Mouse (Mus musculus) hindbrain, embryonic 11.5 days (tissue): Measurements from ENCODE around the gene Atp5d. TPM values are rescaled to one million over a fixed set of nuclear protein-coding genes. Genes with fewer than 3 reads are reported as not detected.
"Not testable (repeated sequence)": the region's sequence is repeated elsewhere in the genome, so short reads cannot be mapped to it uniquely, and the experiment has no call there.

ENCODE experiments used
- ATAC-seq: fragments of 200-750 bp; cut with Nextera tagmentation; 2 replicates; pipeline ENCODE4 v1.8.0; 2017; ENCODE audit warnings: mild to moderate bottlenecking, moderate TSS enrichment, moderate library complexity; ENCODE audit not compliant: low FRiP score
- DNase-seq: peaks from one replicate; pipeline ENCODE4 v3.0.0-alpha.2; 2015; ENCODE audit warnings: low spot score
- H3K27ac ChIP-seq: fragments of 300-500 bp; sonication (generic); 2 replicates; pipeline ENCODE4 v1.5.1; 2014; ENCODE audit warnings: mild to moderate bottlenecking, low read depth, low read length
- H3K27me3 ChIP-seq: fragments of 300-500 bp; sonication (generic); 2 replicates; pipeline ENCODE4 v1.6.1; 2014; ENCODE audit warnings: mild to moderate bottlenecking, low read length, moderate library complexity, mixed read lengths; ENCODE audit not compliant: control insufficient read depth, insufficient read depth
- H3K36me3 ChIP-seq: fragments of 300-500 bp; sonication (generic); 2 replicates; pipeline ENCODE4 v1.6.1; 2014; ENCODE audit warnings: mild to moderate bottlenecking, low read length, moderate library complexity, mixed read lengths; ENCODE audit not compliant: control insufficient read depth, insufficient read depth
- H3K4me1 ChIP-seq: fragments of 300-500 bp; sonication (generic); replicated peaks from 2 replicates; pipeline ENCODE4 v1.6.1; 2014; ENCODE audit warnings: low read length, mixed read lengths; ENCODE audit not compliant: control insufficient read depth, insufficient read depth
- H3K4me2 ChIP-seq: fragments of 300-500 bp; sonication (generic); replicated peaks from 2 replicates; pipeline ENCODE4 v1.6.1; 2014; ENCODE audit warnings: mild to moderate bottlenecking, low read depth, low read length
- H3K4me3 ChIP-seq: fragments of 300-500 bp; sonication (generic); 2 replicates; pipeline ENCODE4 v1.5.1; 2014; ENCODE audit warnings: low read depth, low read length
- H3K9ac ChIP-seq: fragments of 300-500 bp; sonication (generic); 2 replicates; pipeline ENCODE4 v1.6.1; 2014; ENCODE audit warnings: low read depth, low read length
- H3K9me3 ChIP-seq: fragments of 300-500 bp; sonication (generic); 2 replicates; pipeline ENCODE4 v1.6.1; 2016; ENCODE audit warnings: low read length; ENCODE audit not compliant: control insufficient read depth
- WGBS: fragments of 180-500 bp; shearing (Covaris S2); extraction: QIAGEN DNeasy Blood & Tissue Kit; methylation state at CpG from one replicate; pipeline ENCODE4 v1.1.7; 2014; 5-methylcytosine and 5-hydroxymethylcytosine counted together
- polyA plus RNA-seq: library from polyadenylated mRNA; unstranded; fragments of >200 nt; fragmentation: Nextera tagmentation; extraction: Ambion mirVana; gene quantifications from 2 replicates; pipeline ENCODE4 v1.2.1, GENCODE M21; 2014

Gene Atp5d
- polyA plus RNA-seq, 1 experiment from 2014 or later: 371 TPM

DNA sequence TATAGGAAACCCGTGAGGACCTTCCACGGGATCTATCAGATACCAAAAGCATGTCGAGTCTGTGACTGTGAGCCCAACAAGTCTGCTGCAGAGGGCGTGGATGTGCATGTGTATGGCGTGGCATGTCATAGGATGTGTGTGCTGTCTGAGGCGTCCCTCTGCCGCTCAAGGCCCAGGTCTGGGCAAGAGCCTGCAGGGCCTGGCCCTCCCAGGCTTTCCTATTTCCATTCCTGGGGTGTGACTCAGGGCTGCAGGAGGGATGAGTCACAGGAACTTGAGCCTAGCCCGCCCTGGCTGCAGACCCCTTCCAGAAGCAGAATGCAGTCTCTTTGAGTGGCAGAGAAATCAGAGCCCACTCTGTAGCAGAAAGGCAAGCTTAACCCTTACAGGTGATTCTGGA is 25.3 kb downstream of the Atp5d start:
- Histone ChIP-seq H3K4me3 (no peak overlapping the region), H3K36me3 (no peaks in the 10 kb centered on the region), H3K9me3 (no peaks in the 10 kb centered on the region), H3K9ac (no peak overlapping the region), H3K4me1 (peaks cover 26% of the 10 kb centered on the region), H3K27me3 (0 out of 2 replicates have a peak, but pooled peaks cover 2% of the 10 kb centered on the region), H3K27ac (no peak overlapping the region), H3K4me2 (no peak overlapping the region)
- ATAC-seq (no peak), DNase-seq (peak; percentile 2)
- WGBS: 78% methylated on average over 8 of the region's 8 CpGs

DNA sequence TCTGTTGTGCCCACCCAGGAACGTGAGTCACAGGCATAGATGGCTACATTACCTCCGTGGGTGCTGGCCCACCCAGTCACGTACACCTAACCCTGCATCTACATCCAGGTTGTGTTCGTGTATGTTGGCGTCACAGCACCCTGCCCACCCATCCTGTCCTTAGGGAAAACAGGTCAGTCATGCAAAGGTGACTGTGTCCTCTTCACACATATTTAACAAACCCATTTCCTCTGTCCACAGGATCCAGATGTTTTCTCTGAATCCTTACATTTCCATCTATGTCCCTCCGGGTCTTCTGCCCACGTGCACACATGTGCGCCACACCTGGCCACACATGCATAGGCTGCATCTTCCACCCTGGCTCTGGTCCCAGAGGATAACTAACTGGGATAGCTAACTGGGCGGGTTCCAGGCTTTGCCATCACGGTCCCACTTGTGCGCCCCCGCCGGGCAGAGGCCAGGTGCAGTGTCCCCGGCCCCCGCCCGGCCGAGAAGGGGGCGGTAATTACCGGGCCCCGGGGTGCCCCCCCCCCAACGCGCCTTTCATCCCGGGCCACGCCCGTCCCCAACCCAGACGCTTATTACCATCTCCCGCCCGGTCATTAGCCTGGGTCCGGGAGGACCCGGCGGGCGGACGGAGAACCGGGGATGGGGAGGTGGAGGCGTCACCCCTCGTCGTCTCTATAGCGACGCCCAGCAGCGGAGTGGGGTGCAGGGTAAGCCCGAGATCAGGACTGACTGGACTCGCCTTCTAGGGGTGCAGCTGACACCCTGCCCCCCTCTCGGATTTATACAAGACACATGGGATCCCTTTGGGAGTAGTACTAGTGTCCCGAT is 25.9 kb downstream of the Atp5d start:
- 10% methylated on average over 43 of the region's 44 CpGs for WGBS
- peak; percentile 10 for ATAC-seq
- Histone ChIP-seq H3K9ac (peak overlapping the region; percentile 49), H3K4me3 (peak overlapping the region; percentile 34), H3K27ac (peak overlapping the region; percentile 77), H3K27me3 (0 out of 2 replicates have a peak, but pooled peaks cover 2% of the 10 kb centered on the region), H3K4me2 (peak overlapping the region; percentile 70), H3K36me3 (no peaks in the 10 kb centered on the region), H3K9me3 (no peaks in the 10 kb centered on the region), H3K4me1 (peaks cover 23% of the 10 kb centered on the region)
- DNase-seq: no peak

DNA sequence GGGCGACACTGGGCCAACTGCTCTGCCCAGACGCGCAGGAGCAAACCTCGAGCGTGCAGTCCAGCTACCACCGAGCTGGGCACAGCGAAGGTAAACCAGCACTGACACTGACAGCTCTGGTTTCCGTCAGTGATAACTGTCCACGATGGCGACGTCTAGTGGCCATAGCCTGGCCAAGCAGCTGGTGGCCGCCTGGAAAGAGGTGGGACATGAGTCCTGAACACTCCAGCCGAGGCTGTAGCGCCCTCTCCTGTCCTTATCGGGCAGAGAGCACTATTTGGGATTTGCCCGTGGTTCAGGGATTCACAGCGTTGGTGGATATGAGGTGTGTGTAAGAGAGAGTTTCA is 26.5 kb downstream of the Atp5d start:
- under 1% methylated on average over 17 of the region's 17 CpGs for WGBS
- Histone ChIP-seq H3K27ac (peak overlapping the region; percentile 77), H3K4me3 (peak overlapping the region; percentile 34), H3K27me3 (0 out of 2 replicates have a peak, but pooled peaks cover 2% of the 10 kb centered on the region), H3K36me3 (peaks cover 2% of the 10 kb centered on the region; the same call in 1 of the 2 replicates), H3K9me3 (no peaks in the 10 kb centered on the region), H3K9ac (peak overlapping the region; percentile 49), H3K4me2 (peak overlapping the region; percentile 70), H3K4me1 (peaks cover 23% of the 10 kb centered on the region)
- DNase-seq (peak; percentile 97), ATAC-seq (peak; percentile 25)

DNA sequence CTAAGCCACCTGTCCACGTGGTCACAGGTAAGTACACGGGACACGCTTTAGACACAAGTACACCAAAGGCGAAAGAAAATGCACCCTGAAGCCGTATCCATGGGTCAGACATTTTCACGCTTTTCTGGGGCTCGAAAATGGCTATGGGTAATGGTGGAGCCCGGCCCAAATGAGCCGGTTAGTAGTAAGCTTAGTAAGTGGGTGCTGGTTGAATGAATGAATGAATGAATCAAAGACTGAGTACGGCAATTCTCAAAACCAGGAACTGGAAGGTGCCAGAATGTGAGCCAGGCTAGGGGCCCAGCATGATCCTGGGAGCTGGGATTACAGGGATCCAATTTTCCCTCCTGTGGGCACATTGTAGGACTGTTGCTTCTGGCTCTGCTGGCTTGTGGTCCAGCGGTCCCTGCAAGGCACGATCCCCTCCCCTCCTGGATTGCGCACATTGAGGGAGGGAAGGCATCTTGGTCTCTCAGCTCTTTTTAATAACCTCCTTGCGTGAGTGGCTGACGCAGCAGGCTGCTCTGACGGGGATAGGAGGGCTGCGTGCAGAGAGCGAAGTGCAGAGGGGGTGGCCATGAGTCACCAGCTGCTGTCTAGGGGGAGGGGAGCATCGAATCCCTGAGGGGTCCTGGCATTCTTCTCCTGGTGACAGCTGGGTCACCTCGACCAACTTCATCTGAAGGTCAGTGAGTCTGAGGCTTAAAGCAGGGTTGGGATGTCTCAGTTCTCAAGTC is 27.1 kb downstream of the Atp5d start, which contains the start of gene Cirbp:
Gene Cirbp, plus strand, starts transcription at position 594 of the 737 bp plus-strand sequence.
- Histone ChIP-seq H3K4me1 (peaks cover 23% of the 10 kb centered on the region), H3K9me3 (no peaks in the 10 kb centered on the region), H3K4me3 (peak within 1 kb of the TSS; percentile 34), H3K4me2 (peak within 1 kb of the TSS; percentile 70), H3K27ac (peak within 1 kb of the TSS; percentile 82), H3K36me3 (peaks cover 8% of the 10 kb centered on the region), H3K9ac (peak within 1 kb of the TSS; percentile 49), H3K27me3 (0 out of 2 replicates have a peak, but pooled peaks cover 2% of the 10 kb centered on the region)
- 17% methylated on average over 20 of the region's 20 CpGs for WGBS
- ATAC-seq: 0 out of 2 replicates have a peak, but pooled peaks have one; percentile 7
- DNase-seq: peak; percentile 65

DNA sequence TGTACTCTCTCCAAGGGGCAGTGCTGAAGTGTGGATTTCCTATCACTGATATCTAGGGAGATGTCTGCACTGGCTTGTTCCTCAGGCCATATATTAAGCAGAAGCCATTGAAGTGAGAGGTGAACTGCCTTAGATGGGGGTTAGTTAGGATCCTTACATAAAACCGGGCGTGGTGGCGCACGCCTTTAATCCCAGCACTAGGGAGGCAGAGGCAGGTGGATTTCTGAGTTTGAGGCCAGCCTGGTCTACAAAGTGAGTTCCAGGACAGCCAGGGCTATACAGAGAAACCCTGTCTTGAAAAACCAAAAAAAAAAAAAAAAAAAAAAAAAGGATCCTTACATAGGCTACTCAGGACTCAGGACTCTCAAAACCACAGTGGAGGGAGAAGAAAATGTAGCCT is 27.7 kb downstream of the Atp5d start:
- H3K9me3 ChIP-seq, H3K4me3 ChIP-seq, ATAC-seq, H3K36me3 ChIP-seq, H3K4me2 ChIP-seq, DNase-seq, H3K27me3 ChIP-seq: not testable (repeated sequence)
- H3K27ac ChIP-seq: peak overlapping the region; percentile 82
- peak overlapping the region; percentile 44; the same call in 1 of the 2 replicates for H3K9ac ChIP-seq
- WGBS: 86% methylated on average over 4 of the region's 4 CpGs
- H3K4me1 ChIP-seq: peaks cover 17% of the 10 kb centered on the region

DNA sequence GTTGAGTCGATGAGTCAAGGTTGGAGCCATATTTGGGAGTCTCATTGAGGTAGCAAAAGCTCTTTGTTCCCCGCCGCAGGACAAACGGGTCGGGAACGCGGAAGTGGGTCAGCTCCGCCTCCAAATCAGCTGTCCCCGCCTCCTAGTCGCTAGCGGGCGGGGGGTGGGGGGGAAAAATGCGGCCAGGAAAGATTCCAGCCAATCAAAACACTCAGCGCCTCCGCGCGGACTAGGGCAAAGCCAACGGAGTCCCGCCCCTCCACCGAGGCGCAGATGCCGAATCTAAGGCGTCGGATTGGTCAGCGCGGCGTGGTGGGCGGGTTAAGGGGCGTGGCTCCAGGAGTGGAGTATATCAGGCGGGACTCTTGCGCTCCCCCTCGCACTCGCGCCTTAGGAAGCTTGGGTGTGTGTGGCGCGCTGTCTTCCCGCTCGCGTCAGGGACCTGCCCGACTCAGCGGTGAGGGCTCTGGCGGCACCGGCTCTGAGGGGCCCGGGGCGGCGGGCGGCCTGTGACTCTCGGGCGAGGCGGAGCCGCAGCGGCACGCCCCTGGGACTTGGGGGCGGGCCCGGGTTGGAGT is 29.1 kb downstream of the Atp5d start:
- WGBS: under 1% methylated on average over 55 of the region's 55 CpGs
- peak overlapping the region; percentile 95 for H3K4me3 ChIP-seq
- H3K4me1 ChIP-seq: peaks cover 17% of the 10 kb centered on the region

DNA sequence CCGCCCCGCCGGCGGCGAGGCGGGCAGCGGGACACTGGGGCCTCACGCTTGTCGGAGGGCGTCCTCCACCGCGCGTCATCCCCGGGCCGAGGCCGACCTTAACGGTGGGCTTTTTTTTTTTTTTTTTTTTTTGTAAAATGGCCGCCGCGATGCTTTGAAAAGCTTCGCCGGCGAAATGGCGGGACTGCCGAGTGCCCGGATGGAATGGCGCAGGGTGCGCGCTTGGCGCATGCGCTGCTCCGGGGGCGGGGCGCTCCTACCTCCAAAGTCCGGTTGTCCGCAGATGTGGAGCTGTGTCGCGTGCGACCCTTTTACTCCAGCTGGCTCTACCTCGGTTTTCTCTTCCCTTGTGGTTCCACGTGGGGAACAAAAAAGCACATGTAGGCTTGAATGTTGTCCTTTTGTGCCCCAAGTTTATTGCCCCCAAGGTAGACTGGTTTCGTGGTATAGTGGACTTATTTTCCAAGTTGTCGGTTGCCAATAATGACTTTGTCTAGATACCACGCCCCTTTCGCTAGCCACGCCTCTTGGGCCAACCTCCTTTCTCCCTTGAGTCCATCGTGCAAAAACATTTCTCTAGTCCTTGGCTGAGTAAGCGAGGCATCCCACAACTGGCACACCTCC is 29.7 kb downstream of the Atp5d start:
- Histone ChIP-seq H3K4me3 (peak overlapping the region; percentile 95), H3K36me3 (peaks cover 17% of the 10 kb centered on the region), H3K27ac (peak overlapping the region; percentile 97), H3K9me3 (no peaks in the 10 kb centered on the region), H3K27me3 (0 out of 2 replicates have a peak, but pooled peaks cover 2% of the 10 kb centered on the region), H3K4me1 (peaks cover 17% of the 10 kb centered on the region), H3K4me2 (peak overlapping the region; percentile 57), H3K9ac (peak overlapping the region; percentile 99)
- DNase-seq: peak; percentile 96
- WGBS: 0% methylated on average over 41 of the region's 48 CpGs
- ATAC-seq: peak; percentile 61

More for the DNA sequence above, 29.1 kb downstream of the Atp5d start:
- Histone ChIP-seq H3K27me3 (0 out of 2 replicates have a peak, but pooled peaks cover 2% of the 10 kb centered on the region), H3K27ac (peak overlapping the region; percentile 97), H3K9me3 (no peaks in the 10 kb centered on the region), H3K9ac (peak overlapping the region; percentile 99), H3K4me2 (peak overlapping the region; percentile 57), H3K36me3 (peaks cover 17% of the 10 kb centered on the region)
- ATAC-seq (peak; percentile 92), DNase-seq (peak; percentile 99)

DNA sequence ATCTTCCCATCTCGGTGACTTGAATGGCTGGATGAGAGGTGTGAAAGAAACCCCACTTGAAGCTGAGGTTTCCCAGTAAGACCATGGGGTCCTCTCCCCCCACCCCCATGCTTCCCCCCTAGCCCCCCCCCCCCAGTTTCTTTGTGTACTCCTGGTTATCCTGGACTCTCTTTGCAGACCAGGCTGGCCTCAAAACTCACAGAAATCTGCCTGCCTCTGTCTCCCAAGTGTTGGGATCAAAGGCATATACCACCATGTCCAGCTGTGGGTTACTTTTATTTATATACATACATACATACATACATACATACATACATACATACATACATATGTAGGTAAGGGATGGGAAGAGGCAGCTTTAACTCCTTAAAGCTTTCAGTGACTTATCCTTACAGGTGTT is 30.6 kb downstream of the Atp5d start:
- Histone ChIP-seq H3K27ac (no peak overlapping the region), H3K4me1 (peaks cover 17% of the 10 kb centered on the region), H3K4me3 (peak overlapping the region; percentile 95; the same call in 1 of the 2 replicates), H3K9ac (peak overlapping the region; percentile 99; the same call in 1 of the 2 replicates), H3K4me2 (peak overlapping the region; percentile 57), H3K9me3 (no peaks in the 10 kb centered on the region), H3K36me3 (peaks cover 17% of the 10 kb centered on the region), H3K27me3 (0 out of 2 replicates have a peak, but pooled peaks cover 2% of the 10 kb centered on the region)
- 77% methylated on average over 1 of the region's 1 CpGs for WGBS
- ATAC-seq (no peak), DNase-seq (no peak)
